Mouse (Mus musculus) G1E (cell line): ENCODE results near the gene Rtl5. TPM values are rescaled to one million over a fixed set of nuclear protein-coding genes. Genes with fewer than 3 reads are reported as not detected.

ENCODE experiments used
- ATAC-seq: 2 replicates; pipeline ENCODE4 v1.8.0; 2016; ENCODE audit warnings: mild to moderate bottlenecking; ENCODE audit not compliant: insufficient number of reproducible peaks, poor library complexity, low FRiP score, severe bottlenecking; ENCODE audit errors: extremely low read depth
- DNase-seq: peaks from one replicate; pipeline ENCODE4 v3.0.0; 2012; ENCODE audit warnings: low spot score
- H3K27me3 ChIP-seq: 2 replicates; pipeline ENCODE4 v1.6.1; 2012; ENCODE audit warnings: mild to moderate bottlenecking, low read length, inconsistent platforms; ENCODE audit not compliant: insufficient read depth
- H3K36me3 ChIP-seq: replicated peaks from 2 replicates; pipeline ENCODE3; 2012; ENCODE audit warnings: mild to moderate bottlenecking, inconsistent platforms
- H3K4me1 ChIP-seq: 2 replicates; pipeline ENCODE4 v1.6.1; 2012; ENCODE audit warnings: low read depth, low read length, inconsistent platforms, mixed read lengths; ENCODE audit not compliant: insufficient read depth
- H3K4me3 ChIP-seq: 2 replicates; pipeline ENCODE4 v1.5.1; 2012; ENCODE audit warnings: low read depth, mild to moderate bottlenecking, inconsistent platforms, low read length, moderate library complexity, mixed read lengths
- H3K9me3 ChIP-seq: replicated peaks from 2 replicates; pipeline ENCODE4 v1.6.1; 2012; ENCODE audit warnings: inconsistent platforms
- CTCF ChIP-seq: IDR thresholded peaks from 2 replicates; pipeline ENCODE4 v1.5.1; 2012; ENCODE audit warnings: low read depth, low read length, inconsistent platforms, mixed read lengths
- GATA1 ChIP-seq: IDR thresholded peaks from 2 replicates; pipeline ENCODE4 v1.6.1; 2012; ENCODE audit warnings: borderline replicate concordance, low read length, inconsistent platforms, mixed read lengths
- GATA2 ChIP-seq: IDR thresholded peaks from 2 replicates; pipeline ENCODE4 v1.6.1; 2012; ENCODE audit warnings: low read depth, low read length, inconsistent platforms, borderline replicate concordance
- POLR2AphosphoS5 ChIP-seq: IDR thresholded peaks from 2 replicates; pipeline ENCODE4 v1.6.1; 2012; ENCODE audit warnings: low read depth, low read length, inconsistent platforms; ENCODE audit not compliant: insufficient replicate concordance
- TAL1 ChIP-seq: conservative IDR thresholded peaks from 2 replicates; pipeline ENCODE4 v1.6.1; 2012; ENCODE audit warnings: low read depth, low read length, inconsistent platforms, mixed read lengths
- polyA plus RNA-seq: library from polyadenylated mRNA; stranded (reverse); fragments of >175 nt; gene quantifications from 2 replicates; pipeline ENCODE4 v1.2.3, GENCODE M21; 2012
- total RNA-seq, 2 experiments: library from RNA; stranded (forward) in 1 of 2; stranded (reverse) in 1 of 2; fragments of 200-1000 nt in 1 of 2; fragments of >200 nt in 1 of 2; fragmentation: Nextera tagmentation in 1 of 2; gene quantifications; 2 replicates each; pipeline ENCODE4 v1.2.3; 2014 to 2017

The Rtl5 gene
- total and polyA plus RNA-seq, 3 experiments, result 0.82 TPM; not detected in 2

DNA sequence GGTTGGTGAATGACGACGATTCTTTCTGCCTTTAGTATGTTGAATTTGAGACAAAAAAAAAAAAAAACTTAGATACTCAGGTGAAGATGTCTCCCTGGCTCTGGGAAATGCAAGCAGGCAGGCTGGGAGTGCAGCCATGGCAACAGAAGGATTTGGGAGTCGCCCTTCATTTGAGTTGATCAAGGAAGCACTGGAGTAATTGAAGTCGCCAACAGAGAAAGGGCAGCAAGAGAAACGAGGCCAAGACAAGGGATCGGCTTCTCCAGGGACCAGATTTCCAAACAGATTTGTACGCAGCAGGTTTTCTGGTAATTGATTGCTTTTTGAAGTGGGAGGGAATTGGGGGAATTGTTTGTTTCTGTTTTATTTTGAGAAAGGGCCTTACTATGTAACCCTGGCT is 29.5 kb downstream of the Rtl5 start:
- no peak for ATAC-seq

DNA sequence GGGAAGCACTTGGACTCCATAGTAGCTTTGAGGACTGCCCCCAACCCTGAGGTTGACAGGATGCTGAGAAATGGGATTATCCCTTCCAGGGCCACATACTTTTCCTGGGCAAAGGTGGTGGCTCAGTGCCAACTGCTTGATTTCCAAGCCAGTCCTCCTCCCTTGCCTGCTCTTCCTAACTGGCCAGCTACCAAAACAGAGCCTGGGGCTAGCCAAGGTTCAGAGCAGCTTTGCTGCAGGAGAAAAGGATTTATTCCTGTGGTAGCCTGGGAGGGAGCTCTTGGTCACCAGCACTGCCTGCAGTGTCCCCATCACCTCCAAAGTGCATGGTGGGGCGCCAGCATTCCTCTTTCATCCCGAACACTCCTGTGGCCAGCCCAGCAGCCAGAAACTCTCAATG is 33.6 kb downstream of the Rtl5 start:
- no peak for ATAC-seq
- no peak for TF ChIP-seq GATA2
- no peak for TF ChIP-seq GATA1
- TF ChIP-seq POLR2AphosphoS5, result no peak
- no peak for TF ChIP-seq CTCF
- no peak for TF ChIP-seq TAL1
- H3K9me3 ChIP-seq, result no peaks in the 10 kb centered on the region
- H3K27me3 ChIP-seq, result no peaks in the 10 kb centered on the region
- 0 out of 2 replicates have a peak, but pooled peaks cover 3% of the 10 kb centered on the region for H3K4me1 ChIP-seq
- DNase-seq, result no peak
- H3K36me3 ChIP-seq, result no peaks in the 10 kb centered on the region
- H3K4me3 ChIP-seq, result no peak overlapping the region; the same call in 1 of the 2 replicates

More for the DNA sequence above, 29.5 kb downstream of the Rtl5 start:
- Histone ChIP-seq H3K9me3 (no peaks in the 10 kb centered on the region), H3K4me3 (no peak overlapping the region), H3K4me1 (0 out of 2 replicates have a peak, but pooled peaks cover 3% of the 10 kb centered on the region), H3K36me3 (no peaks in the 10 kb centered on the region), H3K27me3 (no peaks in the 10 kb centered on the region)
- no peak for DNase-seq
- TF ChIP-seq POLR2AphosphoS5 (no peak), GATA2 (no peak), GATA1 (no peak), TAL1 (no peak), CTCF (no peak)

GRCm38 (mm10) chrX:102036866-102037361 is 34.2 kb downstream of the Rtl5 start:
- Histone ChIP-seq H3K9me3 (no peaks in the 10 kb centered on the region), H3K4me1 (0 out of 2 replicates have a peak, but pooled peaks cover 3% of the 10 kb centered on the region), H3K4me3 (no peak overlapping the region), H3K36me3 (no peaks in the 10 kb centered on the region), H3K27me3 (no peaks in the 10 kb centered on the region)
- DNase-seq (no peak), ATAC-seq (no peak)
- TF ChIP-seq GATA2 (no peak), CTCF (no peak), GATA1 (no peak), TAL1 (no peak), POLR2AphosphoS5 (no peak)

DNA sequence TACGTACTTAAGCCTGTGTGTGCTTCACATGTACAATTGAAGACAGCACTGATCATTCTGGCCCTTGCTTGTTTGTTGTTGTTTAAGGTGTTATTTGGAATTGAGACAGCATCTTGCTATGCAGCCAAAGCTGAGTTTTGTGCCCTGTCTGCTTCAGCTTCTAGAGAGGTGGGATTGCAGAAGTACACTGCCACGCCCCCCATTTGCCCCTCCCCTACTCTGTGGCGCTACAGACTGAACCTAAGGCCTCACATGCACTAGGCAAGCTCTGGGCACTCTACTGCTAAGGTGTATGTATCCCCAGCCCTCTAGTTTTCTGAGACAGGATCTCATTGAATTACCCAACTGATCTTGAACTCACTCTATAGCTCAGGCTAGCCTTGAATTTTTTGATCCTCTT is 35.4 kb downstream of the Rtl5 start:
- no peaks in the 10 kb centered on the region for H3K27me3 ChIP-seq
- DNase-seq, result no peak
- H3K4me1 ChIP-seq, result 0 out of 2 replicates have a peak, but pooled peaks cover 3% of the 10 kb centered on the region

DNA sequence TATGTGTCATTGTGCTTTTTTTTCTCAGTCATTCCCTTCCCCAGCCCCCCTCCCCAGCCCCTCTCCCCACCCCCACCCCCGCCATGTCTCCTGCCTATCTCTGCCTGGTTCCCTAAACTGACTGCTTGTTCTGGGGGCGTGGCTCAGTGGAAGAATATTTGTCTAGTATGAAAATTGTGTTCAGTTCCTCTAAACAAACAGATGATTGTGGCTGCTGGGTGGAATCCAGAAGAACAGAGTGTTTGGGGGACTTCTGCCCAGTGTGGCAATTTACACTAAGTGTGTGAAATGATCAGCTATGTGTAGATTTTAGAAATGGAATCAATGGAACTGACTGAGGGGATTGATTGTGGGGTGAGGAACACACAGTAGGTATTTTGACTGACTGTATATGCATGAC is 37.5 kb downstream of the Rtl5 start:
- H3K9me3 ChIP-seq, result no peaks in the 10 kb centered on the region
- DNase-seq, result no peak
- TF ChIP-seq GATA2 (no peak), CTCF (no peak), POLR2AphosphoS5 (no peak), GATA1 (no peak), TAL1 (no peak)
- H3K36me3 ChIP-seq, result no peaks in the 10 kb centered on the region
- H3K27me3 ChIP-seq, result no peaks in the 10 kb centered on the region
- H3K4me3 ChIP-seq, result no peak overlapping the region
- no peak for ATAC-seq
- 0 out of 2 replicates have a peak, but pooled peaks cover 3% of the 10 kb centered on the region for H3K4me1 ChIP-seq

More for the DNA sequence above, 35.4 kb downstream of the Rtl5 start:
- Histone ChIP-seq H3K36me3 (no peaks in the 10 kb centered on the region), H3K9me3 (no peaks in the 10 kb centered on the region), H3K4me3 (no peak overlapping the region)
- no peak for TF ChIP-seq GATA2
- TF ChIP-seq CTCF, result no peak
- TF ChIP-seq POLR2AphosphoS5, result no peak
- no peak for TF ChIP-seq TAL1
- TF ChIP-seq GATA1, result no peak
- ATAC-seq, result no peak

DNA sequence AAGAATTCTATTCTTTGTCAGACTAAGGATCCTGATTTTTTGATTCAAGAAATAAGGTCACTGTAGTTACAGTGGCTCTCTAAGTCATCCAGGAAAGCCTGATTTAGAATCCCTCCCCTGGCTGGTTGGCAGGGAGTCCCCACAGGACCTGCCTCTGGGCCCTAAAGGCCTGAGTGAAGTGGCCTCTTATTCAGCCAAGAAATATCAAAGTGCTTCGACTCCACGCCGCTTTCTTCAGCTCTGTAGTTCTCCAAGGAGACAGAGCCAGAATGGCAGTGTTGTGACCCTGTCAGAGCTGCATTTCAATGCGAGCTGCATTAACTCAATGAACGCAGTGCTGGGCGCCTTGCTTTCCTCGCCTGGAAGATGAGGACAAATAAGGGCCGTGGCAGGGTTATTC is 38.7 kb downstream of the Rtl5 start:
- no peak overlapping the region for H3K4me3 ChIP-seq
- no peaks in the 10 kb centered on the region for H3K27me3 ChIP-seq
- H3K4me1 ChIP-seq, result 0 out of 2 replicates have a peak, but pooled peaks cover 3% of the 10 kb centered on the region
- H3K36me3 ChIP-seq, result no peaks in the 10 kb centered on the region
- DNase-seq, result no peak
- no peaks in the 10 kb centered on the region for H3K9me3 ChIP-seq
- no peak for ATAC-seq
- TF ChIP-seq GATA1 (no peak), GATA2 (no peak), POLR2AphosphoS5 (no peak), CTCF (no peak)

- no peaks in the 10 kb centered on the region for H3K27me3 ChIP-seq
- no peaks in the 10 kb centered on the region for H3K36me3 ChIP-seq
- DNase-seq (no peak), ATAC-seq (no peak)
- no peak for TF ChIP-seq GATA2
- no peak for TF ChIP-seq CTCF
- TF ChIP-seq POLR2AphosphoS5, result no peak
- TF ChIP-seq TAL1, result no peak
- TF ChIP-seq GATA1, result no peak
- no peaks in the 10 kb centered on the region for H3K9me3 ChIP-seq
- H3K4me3 ChIP-seq, result no peak overlapping the region
- H3K4me1 ChIP-seq, result no peaks in the 10 kb centered on the region
These were observed 39.3 kb downstream of the Rtl5 start for GRCm38 (mm10) chrX:102031851-102032250.
